Mouse (Mus musculus) testis, adult 2 months (tissue): Measurements from ENCODE around the gene Il33. TPM values are rescaled to one million over a fixed set of nuclear protein-coding genes. Genes with fewer than 3 reads are reported as not detected.

ENCODE experiments used
- H3K27ac ChIP-seq: fragments of 200-500 bp; 2 replicates; pipeline ENCODE4 v1.5.1; 2012; ENCODE audit warnings: low read depth, low read length; ENCODE audit not compliant: control insufficient read depth, insufficient read depth
- H3K27me3 ChIP-seq: fragments of 200-500 bp; 2 replicates; pipeline ENCODE4 v1.6.1; 2012; ENCODE audit warnings: mild to moderate bottlenecking, low read length, moderate library complexity; ENCODE audit not compliant: control insufficient read depth, insufficient read depth
- H3K36me3 ChIP-seq: fragments of 200-500 bp; 2 replicates; pipeline ENCODE4 v1.6.1; 2012; ENCODE audit warnings: mild to moderate bottlenecking, low read length; ENCODE audit not compliant: control insufficient read depth, insufficient read depth
- H3K4me1 ChIP-seq: fragments of 200-500 bp; 2 replicates; pipeline ENCODE4 v1.6.1; 2012; ENCODE audit warnings: low read length; ENCODE audit not compliant: control insufficient read depth, insufficient read depth
- H3K4me3 ChIP-seq: fragments of 200-500 bp; 2 replicates; pipeline ENCODE4 v1.5.1; 2012; ENCODE audit warnings: low read depth, mild to moderate bottlenecking, low read length, moderate library complexity, mixed read lengths; ENCODE audit not compliant: control insufficient read depth
- CTCF ChIP-seq: fragments of 200-500 bp; IDR thresholded peaks from 2 replicates; pipeline ENCODE4 v1.5.1; 2012; ENCODE audit warnings: low read depth, mild to moderate bottlenecking, inconsistent platforms, low read length, moderate library complexity; ENCODE audit not compliant: control insufficient read depth, insufficient read depth, insufficient replicate concordance
- POLR2A ChIP-seq: fragments of 200-500 bp; IDR thresholded peaks from 2 replicates; pipeline ENCODE4 v1.6.1; 2012; ENCODE audit warnings: low read depth, mild to moderate bottlenecking, inconsistent platforms, low read length, moderate library complexity; ENCODE audit not compliant: control insufficient read depth
- polyA plus RNA-seq: library from polyadenylated mRNA; depleted of rRNA; stranded (reverse); fragments of >200 nt; gene quantifications from 2 replicates; pipeline ENCODE4 v1.2.3, GENCODE M21; 2012; rRNA removed

Il33 gene
- 2.1 and 2.2 TPM in 2 replicates for polyA plus RNA-seq

GRCm38 (mm10) chr19:29924638-29925258 is at the start of gene Il33:
Il33 (plus strand) TSS chr19:29925114.
- no peaks in the 10 kb centered on the region for H3K4me1 ChIP-seq
- no peaks in the 10 kb centered on the region for H3K27me3 ChIP-seq
- no peak within 1 kb of the TSS for H3K4me3 ChIP-seq
- TF ChIP-seq CTCF (no peak), POLR2A (no peak)
- no peak within 1 kb of the TSS for H3K27ac ChIP-seq
- no peaks in the 10 kb centered on the region for H3K36me3 ChIP-seq

- Histone ChIP-seq H3K27me3 (no peaks in the 10 kb centered on the region), H3K27ac (no peak overlapping the region), H3K36me3 (no peaks in the 10 kb centered on the region), H3K4me1 (no peaks in the 10 kb centered on the region), H3K4me3 (no peak overlapping the region)
- no peak for TF ChIP-seq POLR2A
- no peak for TF ChIP-seq CTCF
These were observed 47.3 kb upstream of the Il33 start for GRCm38 (mm10) chr19:29877422-29878291.

- Histone ChIP-seq H3K4me3 (no peak overlapping the region), H3K27ac (no peak overlapping the region)
- TF ChIP-seq CTCF (no peak), POLR2A (no peak)
These were observed 45.9 kb upstream of the Il33 start for GRCm38 (mm10) chr19:29878896-29879504.

GRCm38 (mm10) chr19:29880918-29881317 is 44.0 kb upstream of the Il33 start:
- no peaks in the 10 kb centered on the region for H3K36me3 ChIP-seq
- no peaks in the 10 kb centered on the region for H3K27me3 ChIP-seq
- no peaks in the 10 kb centered on the region for H3K4me1 ChIP-seq
- no peak overlapping the region for H3K27ac ChIP-seq
- no peak for TF ChIP-seq POLR2A
- no peak for TF ChIP-seq CTCF
- no peak overlapping the region for H3K4me3 ChIP-seq

More at GRCm38 (mm10) chr19:29878896-29879504, 45.9 kb upstream of the Il33 start:
- Histone ChIP-seq H3K27me3 (no peaks in the 10 kb centered on the region), H3K4me1 (no peaks in the 10 kb centered on the region), H3K36me3 (no peaks in the 10 kb centered on the region)

GRCm38 (mm10) chr19:29882696-29883095 is 42.2 kb upstream of the Il33 start:
- Histone ChIP-seq H3K27me3 (no peaks in the 10 kb centered on the region), H3K4me3 (no peak overlapping the region), H3K27ac (no peak overlapping the region), H3K36me3 (no peaks in the 10 kb centered on the region), H3K4me1 (no peaks in the 10 kb centered on the region)
- TF ChIP-seq POLR2A = no peak
- no peak for TF ChIP-seq CTCF

- Histone ChIP-seq H3K36me3 (no peaks in the 10 kb centered on the region), H3K4me1 (no peaks in the 10 kb centered on the region), H3K27ac (no peak overlapping the region), H3K27me3 (no peaks in the 10 kb centered on the region), H3K4me3 (no peak overlapping the region)
- TF ChIP-seq POLR2A (no peak), CTCF (no peak)
These were observed 39.4 kb upstream of the Il33 start for GRCm38 (mm10) chr19:29885548-29885947.

GRCm38 (mm10) chr19:29887476-29887875 is 37.4 kb upstream of the Il33 start:
- H3K4me3 ChIP-seq = no peak overlapping the region
- no peak overlapping the region for H3K27ac ChIP-seq
- no peaks in the 10 kb centered on the region for H3K36me3 ChIP-seq
- no peaks in the 10 kb centered on the region for H3K27me3 ChIP-seq
- no peak for TF ChIP-seq CTCF
- TF ChIP-seq POLR2A = no peak
- H3K4me1 ChIP-seq = no peaks in the 10 kb centered on the region
